Mouse (Mus musculus): Measurements from ENCODE around the gene Focad. TPM values are rescaled to one million over a fixed set of nuclear protein-coding genes. Genes with fewer than 3 reads are reported as not detected.
A peak's percentile ranks its signal among the peaks of the same experiment; 100 is the strongest.

The Focad gene
- polyA plus RNA-seq, 1 experiment from 2014 or later = 6.5 TPM

DNA sequence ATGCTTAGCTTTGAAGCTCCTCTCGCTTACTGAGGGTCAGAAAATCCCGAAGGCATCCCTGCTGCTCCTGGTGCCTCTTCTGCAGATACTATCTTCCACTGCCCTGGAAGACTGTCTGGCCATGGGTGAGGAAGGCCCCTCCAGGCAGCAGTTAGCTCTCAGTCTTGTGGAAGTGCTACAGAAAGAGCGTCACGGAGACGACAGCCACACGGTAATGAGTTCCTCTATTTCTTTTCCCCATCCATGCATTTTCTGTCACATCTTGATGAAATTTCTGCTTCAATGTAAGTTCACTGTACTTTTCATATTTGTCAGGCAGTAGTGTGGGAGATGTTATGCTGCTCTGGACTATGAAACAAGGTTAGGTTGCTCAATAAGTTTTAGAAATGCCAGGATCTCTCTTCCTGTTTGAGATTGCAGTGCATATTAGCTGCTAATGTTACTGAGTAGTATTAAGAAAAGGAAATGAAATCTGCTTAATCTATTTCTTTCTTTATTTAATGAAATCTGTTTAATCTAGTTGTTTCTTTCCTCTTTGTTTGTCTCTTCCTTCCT, 91.5 kb downstream of the Focad start:
- Histone ChIP-seq H3K27me3 (no peaks in the 10 kb centered on the region), H3K9ac (no peak overlapping the region), H3K9me3 (replicated peaks) (no peaks in the 10 kb centered on the region), H3K4me2 (no peak overlapping the region), H3K36me3 (replicated peaks) (0 out of 2 replicates have a peak, but pooled peaks cover 5% of the 10 kb centered on the region), H3K4me1 (replicated peaks) (no peaks in the 10 kb centered on the region), H3K27ac (replicated peaks) (no peak overlapping the region), H3K4me3 (replicated peaks) (no peak overlapping the region)
- ATAC-seq (ENCODE audit: insufficient read depth) = no peak
- 71% methylated on average over 6 of the region's 6 CpGs for WGBS (ENCODE audit: insufficient replicate concordance)

DNA sequence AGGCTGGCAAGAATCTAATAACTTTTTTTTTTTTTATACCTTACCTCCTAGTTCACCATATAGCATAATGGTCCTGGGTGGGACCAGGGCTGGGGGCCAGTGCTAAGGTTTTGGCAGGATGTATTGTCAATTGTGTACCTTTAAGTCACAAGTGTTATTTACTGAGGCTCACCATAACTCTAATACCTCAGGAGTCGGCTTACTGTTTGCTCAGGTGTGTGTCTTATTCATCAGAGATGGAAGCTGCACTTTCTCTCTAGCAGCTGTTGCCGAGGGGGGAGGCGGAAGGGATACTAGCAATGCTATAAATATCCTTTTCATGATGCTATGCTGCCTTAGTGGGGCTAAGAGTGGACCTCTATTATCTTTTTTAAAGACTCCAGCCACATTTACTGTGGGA, 93.2 kb downstream of the Focad start:
- ATAC-seq (ENCODE audit: insufficient read depth) = no peak
- H3K36me3 ChIP-seq (replicated peaks) = 0 out of 2 replicates have a peak, but pooled peaks cover 5% of the 10 kb centered on the region
- WGBS (ENCODE audit: insufficient replicate concordance) = 72% methylated on average over 3 of the region's 3 CpGs

DNA sequence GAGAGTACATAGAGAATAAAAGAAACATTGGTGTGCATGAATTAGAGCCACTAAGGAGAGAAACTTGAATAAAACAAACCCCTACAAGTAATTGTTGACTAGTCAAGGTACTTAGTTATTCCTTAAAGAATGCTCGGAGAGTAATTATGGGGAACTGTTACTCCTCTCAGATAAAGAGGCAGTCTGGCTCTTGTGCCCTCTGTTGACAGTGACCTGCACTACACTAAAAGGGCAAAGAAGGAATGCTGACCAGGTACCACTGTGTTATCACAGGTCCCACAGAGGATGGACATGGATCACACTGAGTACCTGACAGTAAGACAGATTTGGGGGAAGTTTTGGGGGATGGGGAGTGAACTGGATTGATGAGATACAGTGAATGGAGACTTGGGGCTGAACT, 95.1 kb downstream of the Focad start:
- Histone ChIP-seq H3K27me3 (no peaks in the 10 kb centered on the region), H3K27ac (replicated peaks) (no peak overlapping the region), H3K36me3 (replicated peaks) (no peaks in the 10 kb centered on the region), H3K4me1 (replicated peaks) (no peaks in the 10 kb centered on the region), H3K4me2 (no peak overlapping the region), H3K4me3 (replicated peaks) (no peak overlapping the region), H3K9me3 (replicated peaks) (no peaks in the 10 kb centered on the region), H3K9ac (no peak overlapping the region)
- no peak for ATAC-seq (ENCODE audit: insufficient read depth)
- WGBS (ENCODE audit: insufficient replicate concordance) = 68% methylated on average over 1 of the region's 1 CpGs

More for the DNA sequence above, 93.2 kb downstream of the Focad start:
- no peaks in the 10 kb centered on the region for H3K4me1 ChIP-seq (replicated peaks)
- no peak overlapping the region for H3K4me3 ChIP-seq (replicated peaks)
- no peak overlapping the region for H3K9ac ChIP-seq
- no peak overlapping the region for H3K4me2 ChIP-seq
- H3K27ac ChIP-seq (replicated peaks) = no peak overlapping the region
- H3K27me3 ChIP-seq = no peaks in the 10 kb centered on the region
- no peaks in the 10 kb centered on the region for H3K9me3 ChIP-seq (replicated peaks)

DNA sequence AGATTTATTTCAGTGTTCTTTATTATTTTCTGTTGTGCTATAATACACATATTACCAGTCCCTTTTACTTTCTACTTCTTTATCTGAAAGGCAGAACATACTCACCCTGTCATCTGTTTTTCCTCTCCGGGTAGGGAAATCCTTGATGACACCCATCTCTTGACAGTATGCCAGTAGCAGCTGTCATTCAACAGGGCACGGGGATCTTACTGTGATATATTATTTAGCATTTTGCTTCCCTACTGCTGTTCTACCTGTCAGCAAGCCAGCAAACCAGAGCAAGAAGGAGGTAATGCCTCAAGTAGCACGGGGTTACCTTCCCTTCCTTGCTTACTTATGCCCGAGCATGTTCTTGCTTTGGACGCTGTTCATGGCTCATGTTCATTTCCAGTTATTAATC, 99.8 kb downstream of the Focad start:
- Histone ChIP-seq H3K9me3 (replicated peaks) (no peaks in the 10 kb centered on the region), H3K36me3 (replicated peaks) (0 out of 2 replicates have a peak, but pooled peaks cover 5% of the 10 kb centered on the region), H3K4me1 (replicated peaks) (no peaks in the 10 kb centered on the region), H3K9ac (no peak overlapping the region), H3K27me3 (no peaks in the 10 kb centered on the region), H3K27ac (replicated peaks) (no peak overlapping the region), H3K4me2 (no peak overlapping the region), H3K4me3 (replicated peaks) (no peak overlapping the region)
- no peak for ATAC-seq (ENCODE audit: insufficient read depth)
- 77% methylated on average over 5 of the region's 5 CpGs for WGBS (ENCODE audit: insufficient replicate concordance)

DNA sequence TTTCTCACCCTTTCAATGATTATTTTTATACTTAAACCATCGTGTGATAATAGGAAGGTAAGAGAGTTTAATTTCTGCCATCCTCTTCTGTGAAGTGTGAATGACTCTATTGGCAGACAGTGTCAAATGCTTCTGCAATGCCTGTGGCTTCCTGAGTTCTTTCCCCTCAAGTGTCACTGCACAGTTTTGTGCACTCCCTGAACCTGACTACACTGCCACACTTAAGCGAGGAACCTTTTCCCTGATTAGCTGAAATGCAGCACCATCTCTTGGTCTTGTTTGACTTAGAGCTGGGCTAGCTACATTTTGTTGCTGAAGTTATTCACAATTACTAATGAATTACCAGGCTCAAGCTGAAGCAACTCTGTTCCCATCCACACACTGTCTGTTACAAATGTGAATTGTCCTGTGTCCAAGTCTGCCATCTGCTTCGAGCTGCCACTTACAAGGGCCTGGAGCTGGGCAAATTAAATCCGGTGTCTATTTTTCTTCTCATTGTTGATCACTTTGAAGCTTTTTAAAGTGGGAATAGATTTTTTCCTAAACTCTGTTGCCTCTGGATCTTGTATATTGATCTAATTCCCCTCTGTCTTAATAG, 101.6 kb downstream of the Focad start:
- Histone ChIP-seq H3K36me3 (replicated peaks) (0 out of 2 replicates have a peak, but pooled peaks cover 5% of the 10 kb centered on the region), H3K4me3 (replicated peaks) (no peak overlapping the region), H3K27me3 (no peaks in the 10 kb centered on the region), H3K9ac (no peak overlapping the region), H3K4me2 (no peak overlapping the region), H3K27ac (replicated peaks) (no peak overlapping the region), H3K4me1 (replicated peaks) (no peaks in the 10 kb centered on the region), H3K9me3 (replicated peaks) (no peaks in the 10 kb centered on the region)
- WGBS (ENCODE audit: insufficient replicate concordance) = 69% methylated on average over 4 of the region's 4 CpGs
- no peak for ATAC-seq (ENCODE audit: insufficient read depth)

DNA sequence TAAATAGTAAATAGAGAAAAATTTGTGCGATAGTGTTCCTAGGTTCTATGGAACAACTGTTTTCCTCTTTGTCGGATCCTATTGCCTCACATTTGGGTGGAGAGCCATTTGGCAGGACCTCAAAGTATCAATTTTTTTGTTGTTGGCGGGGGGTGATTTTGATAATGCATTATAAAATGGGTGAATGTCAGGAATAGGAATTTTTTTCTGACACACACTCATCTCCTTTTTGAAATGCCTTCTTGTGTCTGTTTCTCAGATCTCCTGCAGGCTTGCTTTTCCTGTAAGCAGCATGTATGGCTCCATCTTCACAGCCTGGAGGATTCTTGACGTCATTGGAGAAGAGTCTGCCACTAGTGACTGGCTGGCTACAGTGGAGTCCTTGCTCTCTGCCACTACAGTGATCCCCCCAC, 102.1 kb downstream of the Focad start:
- Histone ChIP-seq H3K36me3 (replicated peaks) (0 out of 2 replicates have a peak, but pooled peaks cover 5% of the 10 kb centered on the region), H3K9ac (no peak overlapping the region), H3K27me3 (no peaks in the 10 kb centered on the region), H3K4me3 (replicated peaks) (no peak overlapping the region), H3K9me3 (replicated peaks) (no peaks in the 10 kb centered on the region), H3K27ac (replicated peaks) (no peak overlapping the region), H3K4me2 (no peak overlapping the region), H3K4me1 (replicated peaks) (no peaks in the 10 kb centered on the region)
- ATAC-seq (ENCODE audit: insufficient read depth) = no peak
- WGBS (ENCODE audit: insufficient replicate concordance) = 74% methylated on average over 4 of the region's 4 CpGs

DNA sequence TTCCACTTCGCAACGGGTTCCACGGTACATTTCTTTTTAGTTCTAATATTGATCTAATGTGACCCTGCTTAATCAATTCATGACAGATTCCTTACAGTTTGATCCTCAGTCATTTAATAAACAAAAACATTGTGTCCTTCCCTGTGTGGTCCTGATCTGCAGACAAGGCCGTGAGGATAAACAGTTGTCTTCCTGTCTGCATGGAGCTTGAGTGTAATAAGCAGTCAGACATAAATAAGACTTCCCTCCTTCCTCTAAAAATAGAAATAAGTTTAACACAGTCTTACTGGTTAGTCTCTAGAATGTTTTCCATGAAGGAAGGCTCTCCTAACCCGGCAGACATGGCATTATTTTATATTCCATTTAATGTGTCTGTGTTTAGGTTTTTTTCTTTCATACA, 102.8 kb downstream of the Focad start:
- WGBS (ENCODE audit: insufficient replicate concordance) = 71% methylated on average over 5 of the region's 5 CpGs
- Histone ChIP-seq H3K4me1 (replicated peaks) (no peaks in the 10 kb centered on the region), H3K4me3 (replicated peaks) (no peak overlapping the region), H3K27me3 (no peaks in the 10 kb centered on the region), H3K27ac (replicated peaks) (no peak overlapping the region), H3K9me3 (replicated peaks) (no peaks in the 10 kb centered on the region), H3K9ac (no peak overlapping the region), H3K4me2 (no peak overlapping the region), H3K36me3 (replicated peaks) (0 out of 2 replicates have a peak, but pooled peaks cover 5% of the 10 kb centered on the region)
- ATAC-seq (ENCODE audit: insufficient read depth) = no peak

DNA sequence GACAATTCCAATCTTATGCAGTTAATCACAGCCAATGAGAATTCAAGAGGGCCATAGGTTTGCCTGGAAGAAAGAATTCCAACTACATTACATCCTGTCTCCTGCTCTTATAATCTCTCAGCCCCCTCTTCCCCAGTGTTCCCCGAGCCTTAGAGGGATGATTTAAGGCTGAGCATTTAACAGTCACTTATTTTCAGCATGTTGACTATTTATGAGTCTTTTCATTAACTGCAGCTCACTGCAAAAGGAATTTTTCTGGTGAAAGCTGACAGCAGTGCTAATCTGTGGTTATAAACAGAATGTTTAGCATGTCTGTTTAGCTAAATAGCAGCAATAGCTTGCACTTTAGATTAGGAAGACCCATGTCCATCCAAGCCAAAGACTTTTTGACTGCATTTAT, 104.8 kb downstream of the Focad start:
- no peak overlapping the region for H3K9ac ChIP-seq
- ATAC-seq (ENCODE audit: insufficient read depth) = no peak
- H3K36me3 ChIP-seq (replicated peaks) = 0 out of 2 replicates have a peak, but pooled peaks cover 5% of the 10 kb centered on the region
- H3K4me3 ChIP-seq (replicated peaks) = no peak overlapping the region
- no peaks in the 10 kb centered on the region for H3K9me3 ChIP-seq (replicated peaks)
- 67% methylated on average over 1 of the region's 1 CpGs for WGBS (ENCODE audit: insufficient replicate concordance)
- no peak overlapping the region for H3K4me2 ChIP-seq
- H3K27ac ChIP-seq (replicated peaks) = no peak overlapping the region
- no peaks in the 10 kb centered on the region for H3K27me3 ChIP-seq
- no peaks in the 10 kb centered on the region for H3K4me1 ChIP-seq (replicated peaks)

DNA sequence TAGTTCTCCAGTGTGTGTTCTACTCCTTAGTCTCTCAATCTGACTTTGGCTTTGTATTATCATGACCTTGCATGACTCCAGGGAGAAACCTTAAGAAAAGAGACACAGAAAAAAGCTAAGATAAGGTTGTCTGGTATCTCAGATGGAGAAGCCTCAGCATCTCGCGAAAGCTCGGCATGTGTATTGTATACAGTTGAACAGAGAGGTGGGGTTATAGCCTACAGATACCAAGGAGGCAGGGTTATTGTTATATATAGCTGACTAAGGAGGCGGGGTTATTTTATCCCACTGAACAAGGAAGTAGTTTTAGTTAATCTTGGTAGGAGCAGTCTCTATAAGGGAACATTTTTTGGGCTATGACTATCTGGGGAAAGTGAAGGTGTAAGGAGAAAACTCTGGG, 106.6 kb downstream of the Focad start:
- no peaks in the 10 kb centered on the region for H3K9me3 ChIP-seq (replicated peaks)
- ATAC-seq (ENCODE audit: insufficient read depth) = 0 out of 2 replicates have a peak, but pooled peaks have one; percentile 28
- no peak overlapping the region for H3K4me3 ChIP-seq (replicated peaks)
- no peak overlapping the region for H3K4me2 ChIP-seq
- no peaks in the 10 kb centered on the region for H3K27me3 ChIP-seq
- 0 out of 2 replicates have a peak, but pooled peaks cover 5% of the 10 kb centered on the region for H3K36me3 ChIP-seq (replicated peaks)
- no peak overlapping the region for H3K27ac ChIP-seq (replicated peaks)
- H3K9ac ChIP-seq = no peak overlapping the region
- WGBS (ENCODE audit: insufficient replicate concordance) = 47% methylated on average over 4 of the region's 4 CpGs
- H3K4me1 ChIP-seq (replicated peaks) = no peaks in the 10 kb centered on the region

DNA sequence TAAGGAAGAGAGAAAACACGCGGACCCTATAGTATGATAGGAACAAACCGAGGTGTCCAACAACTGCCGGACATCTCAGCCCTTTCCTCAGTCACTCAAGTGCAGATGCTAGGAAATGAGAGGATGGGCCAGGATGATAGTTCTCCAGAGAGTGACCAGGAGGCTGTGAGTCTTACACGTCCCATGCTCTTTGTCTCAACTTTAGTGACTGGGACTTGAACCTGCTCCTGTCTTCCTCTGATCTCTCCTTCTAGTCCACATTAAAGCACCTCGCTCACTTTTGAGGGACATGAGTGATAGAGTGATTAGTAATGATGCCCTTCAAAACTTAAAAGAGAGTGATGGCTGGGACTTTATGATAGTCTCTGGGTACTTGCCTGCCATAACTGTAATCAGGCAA, 114.2 kb downstream of the Focad start:
- H3K9ac ChIP-seq = no peak overlapping the region

DNA sequence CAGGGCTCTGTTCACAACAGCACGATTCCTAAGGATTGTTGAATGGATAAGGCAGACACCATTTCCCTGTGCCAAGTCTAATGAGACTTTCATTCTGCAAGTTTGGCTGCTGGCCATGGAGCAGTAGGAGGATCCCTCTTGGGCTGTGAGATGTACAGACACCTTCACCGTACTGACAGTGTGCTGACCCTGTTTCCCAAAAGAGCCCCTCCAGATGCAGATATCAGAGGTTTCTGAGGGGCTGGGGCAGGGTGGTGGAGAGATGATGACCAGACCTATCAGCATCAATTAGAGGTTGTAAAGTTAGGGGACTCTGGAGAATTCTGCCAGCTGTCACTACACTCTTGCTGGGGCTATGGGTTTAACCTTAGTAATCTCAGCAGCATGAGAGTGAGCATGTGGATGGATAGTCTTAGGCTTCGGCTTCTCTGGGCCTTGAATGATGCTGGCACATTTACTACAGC, 115.0 kb downstream of the Focad start:
- Histone ChIP-seq H3K27ac (replicated peaks) (no peak overlapping the region), H3K4me3 (replicated peaks) (no peak overlapping the region), H3K4me2 (no peak overlapping the region), H3K27me3 (no peaks in the 10 kb centered on the region), H3K9me3 (replicated peaks) (no peaks in the 10 kb centered on the region), H3K4me1 (replicated peaks) (no peaks in the 10 kb centered on the region), H3K9ac (no peak overlapping the region), H3K36me3 (replicated peaks) (no peaks in the 10 kb centered on the region)
- no peak for ATAC-seq (ENCODE audit: insufficient read depth)
- 62% methylated on average over 3 of the region's 3 CpGs for WGBS (ENCODE audit: insufficient replicate concordance)

More for the DNA sequence above, 114.2 kb downstream of the Focad start:
- no peak overlapping the region for H3K4me2 ChIP-seq
- H3K4me3 ChIP-seq (replicated peaks) = no peak overlapping the region
- ATAC-seq (ENCODE audit: insufficient read depth) = no peak
- 76% methylated on average over 6 of the region's 6 CpGs for WGBS (ENCODE audit: insufficient replicate concordance)
- no peaks in the 10 kb centered on the region for H3K27me3 ChIP-seq
- no peak overlapping the region for H3K27ac ChIP-seq (replicated peaks)
- no peaks in the 10 kb centered on the region for H3K36me3 ChIP-seq (replicated peaks)
- no peaks in the 10 kb centered on the region for H3K4me1 ChIP-seq (replicated peaks)
- no peaks in the 10 kb centered on the region for H3K9me3 ChIP-seq (replicated peaks)

All from liver, embryonic 15.5 days (tissue).